Mouse (Mus musculus) myocyte (in vitro differentiated cells): ENCODE measurements around the gene Rab17. TPM values are rescaled to one million over a fixed set of nuclear protein-coding genes. Genes with fewer than 3 reads are reported as not detected.

Source experiments
- polyA plus RNA-seq: library from polyadenylated mRNA; unstranded; fragments of >200 nt; fragmentation: generic; extraction: Trizol; gene quantifications from one replicate; pipeline ENCODE4 v1.2.1, GENCODE M21; 2012; ENCODE audit warnings: missing spikeins

Gene Rab17
- polyA plus RNA-seq, 1 experiment = not detected

Other genes starting within 250 kb of the Rab17 start
- 186 TPM for gene Col6a3, start 125.7 kb downstream of the Rab17 start, polyA plus RNA-seq
- 0.11 TPM for gene Mlph, start 54.6 kb downstream of the Rab17 start, polyA plus RNA-seq
- not detected for gene Prlh, start 16.6 kb downstream of the Rab17 start, polyA plus RNA-seq
- gene Lrrfip1, start 29.1 kb upstream of the Rab17 start, polyA plus RNA-seq = 83.3 TPM
- not detected for gene Rbm44, start 175.4 kb upstream of the Rab17 start, polyA plus RNA-seq
- gene Ramp1, start 210.2 kb upstream of the Rab17 start, polyA plus RNA-seq = 3.1 TPM